Mouse (Mus musculus): ENCODE data around the gene Prdm1. TPM values are rescaled to one million over a fixed set of nuclear protein-coding genes. Genes with fewer than 3 reads are reported as not detected.

The Prdm1 gene
- polyA plus RNA-seq, 1 experiment from 2014 or later = 1.1 TPM

GRCm38 (mm10) chr10:44400119-44400518 lies 128.2 kb downstream of the Prdm1 start:
- H3K27ac ChIP-seq (ENCODE audit: low read depth, low read length) = no peak overlapping the region
- ATAC-seq (ENCODE audit: low FRiP score) = no peak
- H3K4me2 ChIP-seq = no peak overlapping the region

GRCm38 (mm10) chr10:44392855-44393254 lies 135.4 kb downstream of the Prdm1 start:
- Histone ChIP-seq H3K4me3 (ENCODE audit: low read depth, low read length) (no peak overlapping the region), H3K27me3 (ENCODE audit: control insufficient read depth, insufficient read depth, low read length) (no peaks in the 10 kb centered on the region), H3K4me1 (ENCODE audit: control insufficient read depth, insufficient read depth, low read length) (no peaks in the 10 kb centered on the region), H3K9ac (ENCODE audit: low read length) (no peak overlapping the region), H3K27ac (ENCODE audit: low read depth, low read length) (no peak overlapping the region), H3K36me3 (ENCODE audit: control insufficient read depth, insufficient read depth, low read length) (no peaks in the 10 kb centered on the region), H3K4me2 (no peak overlapping the region), H3K9me3 (ENCODE audit: control insufficient read depth, low read length) (no peaks in the 10 kb centered on the region)
- WGBS = 87% methylated on average over 8 of the region's 8 CpGs
- no peak for DNase-seq (ENCODE audit: low spot score, missing footprints)
- ATAC-seq (ENCODE audit: low FRiP score) = no peak

More at GRCm38 (mm10) chr10:44400119-44400518, 128.2 kb downstream of the Prdm1 start:
- Histone ChIP-seq H3K4me3 (ENCODE audit: low read depth, low read length) (no peak overlapping the region), H3K9ac (ENCODE audit: low read length) (no peak overlapping the region), H3K4me1 (ENCODE audit: control insufficient read depth, insufficient read depth, low read length) (no peaks in the 10 kb centered on the region), H3K9me3 (ENCODE audit: control insufficient read depth, low read length) (no peaks in the 10 kb centered on the region), H3K36me3 (ENCODE audit: control insufficient read depth, insufficient read depth, low read length) (no peaks in the 10 kb centered on the region), H3K27me3 (ENCODE audit: control insufficient read depth, insufficient read depth, low read length) (no peaks in the 10 kb centered on the region)
- no peak for DNase-seq (ENCODE audit: low spot score, missing footprints)
- WGBS = 64% methylated on average over 3 of the region's 3 CpGs

- Histone ChIP-seq H3K9me3 (ENCODE audit: control insufficient read depth, low read length) (no peaks in the 10 kb centered on the region), H3K4me1 (ENCODE audit: control insufficient read depth, insufficient read depth, low read length) (no peaks in the 10 kb centered on the region), H3K9ac (ENCODE audit: low read length) (no peak overlapping the region), H3K27me3 (ENCODE audit: control insufficient read depth, insufficient read depth, low read length) (no peaks in the 10 kb centered on the region), H3K4me2 (no peak overlapping the region), H3K27ac (ENCODE audit: low read depth, low read length) (no peak overlapping the region), H3K36me3 (ENCODE audit: control insufficient read depth, insufficient read depth, low read length) (no peaks in the 10 kb centered on the region), H3K4me3 (ENCODE audit: low read depth, low read length) (no peak overlapping the region)
- ATAC-seq (ENCODE audit: low FRiP score) = no peak
- no peak for DNase-seq (ENCODE audit: low spot score, missing footprints)
- whole genome bisulfite sequencing = 50% methylated on average over 12 of the region's 12 CpGs
Observed at GRCm38 (mm10) chr10:44391509-44392290, 136.6 kb downstream of the Prdm1 start.

GRCm38 (mm10) chr10:44390286-44390685 lies 138.0 kb downstream of the Prdm1 start:
- Histone ChIP-seq H3K9me3 (ENCODE audit: control insufficient read depth, low read length) (no peaks in the 10 kb centered on the region), H3K27me3 (ENCODE audit: control insufficient read depth, insufficient read depth, low read length) (no peaks in the 10 kb centered on the region), H3K4me2 (no peak overlapping the region), H3K4me1 (ENCODE audit: control insufficient read depth, insufficient read depth, low read length) (no peaks in the 10 kb centered on the region), H3K36me3 (ENCODE audit: control insufficient read depth, insufficient read depth, low read length) (no peaks in the 10 kb centered on the region), H3K27ac (ENCODE audit: low read depth, low read length) (no peak overlapping the region), H3K9ac (ENCODE audit: low read length) (no peak overlapping the region), H3K4me3 (ENCODE audit: low read depth, low read length) (no peak overlapping the region)
- WGBS = 84% methylated on average over 5 of the region's 5 CpGs
- DNase-seq (ENCODE audit: low spot score, missing footprints) (no peak), ATAC-seq (ENCODE audit: low FRiP score) (no peak)

- 85% methylated on average over 11 of the region's 11 CpGs for WGBS
- ATAC-seq (ENCODE audit: low FRiP score) (no peak), DNase-seq (ENCODE audit: low spot score, missing footprints) (no peak)
- Histone ChIP-seq H3K4me3 (ENCODE audit: low read depth, low read length) (no peak overlapping the region), H3K4me2 (no peak overlapping the region), H3K36me3 (ENCODE audit: control insufficient read depth, insufficient read depth, low read length) (no peaks in the 10 kb centered on the region), H3K9ac (ENCODE audit: low read length) (no peak overlapping the region), H3K4me1 (ENCODE audit: control insufficient read depth, insufficient read depth, low read length) (no peaks in the 10 kb centered on the region), H3K27me3 (ENCODE audit: control insufficient read depth, insufficient read depth, low read length) (no peaks in the 10 kb centered on the region), H3K9me3 (ENCODE audit: control insufficient read depth, low read length) (no peaks in the 10 kb centered on the region), H3K27ac (ENCODE audit: low read depth, low read length) (no peak overlapping the region)
Observed at GRCm38 (mm10) chr10:44388706-44389233, 139.5 kb downstream of the Prdm1 start.
